ENCODE assay signal across 30 mouse cellular contexts in the genomic region with DNA sequence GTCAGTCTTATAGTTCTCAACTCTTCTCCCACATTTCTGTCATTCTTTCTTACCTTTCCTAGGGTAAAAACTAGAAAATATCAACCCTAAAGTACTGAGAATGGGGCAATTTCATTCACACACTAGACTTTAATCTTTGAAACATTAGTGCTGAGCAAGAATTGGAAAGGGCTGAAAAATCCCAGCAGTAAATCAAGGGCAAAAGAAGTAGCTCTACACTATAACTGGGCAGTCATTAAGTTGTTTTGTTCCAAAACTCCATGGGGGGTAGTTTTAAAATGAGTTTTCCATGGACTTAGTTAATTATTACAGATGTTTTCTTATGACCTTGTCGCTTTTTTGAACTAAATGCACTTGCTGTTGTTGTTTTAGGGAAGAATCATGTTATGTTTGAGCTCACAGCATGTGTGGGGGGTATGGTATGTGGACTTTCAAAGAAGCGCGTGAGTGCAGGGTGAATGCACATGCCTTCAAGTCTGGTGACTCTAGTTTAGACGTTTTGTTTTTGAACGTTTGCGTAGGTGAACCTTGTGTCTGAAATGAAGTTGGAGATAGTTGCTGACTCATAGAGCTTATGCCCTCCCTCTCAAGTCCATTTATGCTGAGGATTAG. TPM values are rescaled to one million over a fixed set of nuclear protein-coding genes. Genes with fewer than 3 reads are reported as not detected.
DNase-seq lines count a peak whose midpoint lies in the region; ATAC-seq and TF ChIP-seq lines count a peak whose summit lies in the region.
"Had no signal": no experiment of that assay in that cellular context is flagged by ENCODE, and none has a peak within 500 bp of the region (broad histone marks: within the 10 kb centered on the region; RNA-seq: fewer than 3 reads in every experiment).

No protein-coding gene starts in this region.

- H3K4me1 ChIP-seq in kidney, embryonic 14.5 days (ENCODE audit: control insufficient read depth, insufficient read depth, low read length): no peaks in the 10 kb centered on the region
- H3K4me1 ChIP-seq in forebrain, embryonic 11.5 days (replicated peaks; ENCODE audit: control insufficient read depth, insufficient read depth, low read length): no peaks in the 10 kb centered on the region
- H3K4me1 ChIP-seq: embryonic facial prominence, embryonic 12.5 days; forebrain, embryonic 15.5 days; heart, embryonic 12.5 days; hindbrain, embryonic 10.5 days; hindbrain, embryonic 15.5 days; limb, embryonic 10.5 days; limb, embryonic 15.5 days; neural tube, embryonic 15.5 days; stomach, embryonic 15.5 days had no signal

- H3K9me3 ChIP-seq in kidney, embryonic 14.5 days (ENCODE audit: control insufficient read depth, low read length): no peaks in the 10 kb centered on the region
- H3K9me3 ChIP-seq in forebrain, embryonic 11.5 days (ENCODE audit: control insufficient read depth, low read length): no peaks in the 10 kb centered on the region
- H3K9me3 ChIP-seq: embryonic facial prominence, embryonic 12.5 days; forebrain, embryonic 15.5 days; heart, embryonic 12.5 days; hindbrain, embryonic 10.5 days; hindbrain, embryonic 15.5 days; limb, embryonic 10.5 days; limb, embryonic 15.5 days; neural tube, embryonic 15.5 days; stomach, embryonic 15.5 days had no signal

- H3K4me3 ChIP-seq in kidney, embryonic 14.5 days (ENCODE audit: low read length): no peak overlapping the region
- no peak overlapping the region for H3K4me3 ChIP-seq in forebrain, embryonic 11.5 days (ENCODE audit: low read depth, low read length)
- H3K4me3 ChIP-seq: embryonic facial prominence, embryonic 12.5 days; forebrain, embryonic 15.5 days; heart, adult 2 months; heart, embryonic 12.5 days; hindbrain, embryonic 10.5 days; hindbrain, embryonic 15.5 days; limb, embryonic 10.5 days; limb, embryonic 15.5 days; neural tube, embryonic 15.5 days; stomach, embryonic 15.5 days had no signal

- H3K4me2 ChIP-seq in kidney, embryonic 14.5 days (replicated peaks; ENCODE audit: low read depth, low read length): no peak overlapping the region
- H3K4me2 ChIP-seq in forebrain, embryonic 11.5 days (ENCODE audit: low read depth, low read length, severe bottlenecking): no peak overlapping the region
- H3K4me2 ChIP-seq: embryonic facial prominence, embryonic 12.5 days; forebrain, embryonic 15.5 days; heart, embryonic 12.5 days; hindbrain, embryonic 15.5 days; limb, embryonic 15.5 days; neural tube, embryonic 15.5 days; stomach, embryonic 15.5 days had no signal

- in situ Hi-C loops in Patski (cut with MboI; ENCODE audit: low pct_unique_long_range_greater_than_20kb): no loop called here

- no peak overlapping the region for H3K27ac ChIP-seq in kidney, embryonic 14.5 days (ENCODE audit: low read depth, low read length)
- no peak overlapping the region for H3K27ac ChIP-seq in forebrain, embryonic 11.5 days (ENCODE audit: low read depth, low read length)
- H3K27ac ChIP-seq: embryonic facial prominence, embryonic 12.5 days; forebrain, embryonic 15.5 days; heart, adult 2 months; hindbrain, embryonic 10.5 days; hindbrain, embryonic 15.5 days; limb, embryonic 10.5 days; limb, embryonic 15.5 days; macrophage; neural tube, embryonic 15.5 days; stomach, embryonic 15.5 days had no signal

- peak; percentile 94 for DNase-seq in Patski (ENCODE audit: low read depth, low spot score)
- DNase-seq in kidney, adult 11 months: peak; percentile 73
- DNase-seq in kidney, postnatal 14 days: peak; percentile 63
- DNase-seq in neural tube, embryonic 10.5 days (ENCODE audit: extremely low spot score, low spot score): no peak
- DNase-seq in lung, postnatal 25 days (ENCODE audit: low spot score): no peak
- no peak for DNase-seq in forebrain, embryonic 11.5 days (ENCODE audit: low spot score)
- no peak for DNase-seq in cerebellum, adult 9-10 months
- DNase-seq: adrenal gland, postnatal 25 days; cerebellum, adult 18-20 months; cerebellum, postnatal 25 days; embryo, embryonic 11 days; heart, adult 2 months; layer of hippocampus, adult 9-11 months; midbrain, embryonic 14.5 days; retina, postnatal 1 day; right cerebral cortex, postnatal 14 days; thymus, postnatal 25 days had no signal

- no peak overlapping the region for H3K9ac ChIP-seq in kidney, embryonic 14.5 days (ENCODE audit: low read depth, low read length)
- no peak overlapping the region for H3K9ac ChIP-seq in forebrain, embryonic 11.5 days (ENCODE audit: low read length)
- H3K9ac ChIP-seq: embryonic facial prominence, embryonic 12.5 days; forebrain, embryonic 15.5 days; heart, embryonic 12.5 days; hindbrain, embryonic 15.5 days; limb, embryonic 15.5 days; neural tube, embryonic 15.5 days; stomach, embryonic 15.5 days had no signal

- 63% methylated on average over 6 of the region's 6 CpGs for WGBS in kidney, embryonic 14.5 days
- 70% methylated on average over 6 of the region's 6 CpGs for WGBS in forebrain, embryonic 11.5 days

- no peaks in the 10 kb centered on the region for H3K36me3 ChIP-seq in kidney, embryonic 14.5 days (ENCODE audit: control insufficient read depth, insufficient read depth, low read length)
- H3K36me3 ChIP-seq in forebrain, embryonic 11.5 days (ENCODE audit: control insufficient read depth, insufficient read depth, low read length): no peaks in the 10 kb centered on the region
- H3K36me3 ChIP-seq: embryonic facial prominence, embryonic 12.5 days; forebrain, embryonic 15.5 days; heart, embryonic 12.5 days; hindbrain, embryonic 10.5 days; hindbrain, embryonic 15.5 days; limb, embryonic 10.5 days; limb, embryonic 15.5 days; neural tube, embryonic 15.5 days; stomach, embryonic 15.5 days had no signal

- POLR2A ChIA-PET in Patski (lab: Charles Lee): interaction anchor here (0.6 kb wide), 1 partner anchor 1928 kb away, joined by 3 read pairs; no protein-coding TSS in a partner anchor

- no peak for TF ChIP-seq CTCF in Patski (IDR thresholded peaks at IDR 0.05)

- peak; percentile 91 for ATAC-seq in Patski
- peak; percentile 64; the same call in 1 of the 2 replicates for ATAC-seq in kidney, embryonic 14.5 days (ENCODE audit: low FRiP score, low TSS enrichment)
- no peak for ATAC-seq in forebrain, embryonic 11.5 days (replicated peaks; ENCODE audit: low FRiP score)
- ATAC-seq: forebrain, embryonic 15.5 days; inflammation-experienced regulatory T-cells, adult 6 months had no signal

- CTCF ChIA-PET in Patski (lab: Charles Lee): interaction anchor here (0.6 to 2.0 kb wide), 4 partner anchors 113 to 142 kb away, joined by 3 to 10 read pairs (median 4); no protein-coding TSS in a partner anchor

- H3K27me3 ChIP-seq in Patski: no peaks in the 10 kb centered on the region
- no peaks in the 10 kb centered on the region for H3K27me3 ChIP-seq in kidney, embryonic 14.5 days (ENCODE audit: control insufficient read depth, insufficient read depth, low read length)
- H3K27me3 ChIP-seq in forebrain, embryonic 11.5 days (ENCODE audit: control insufficient read depth, insufficient read depth, low read length): no peaks in the 10 kb centered on the region
- H3K27me3 ChIP-seq: embryonic facial prominence, embryonic 12.5 days; forebrain, embryonic 15.5 days; heart, embryonic 12.5 days; hindbrain, embryonic 15.5 days; limb, embryonic 15.5 days; neural tube, embryonic 15.5 days; stomach, embryonic 15.5 days had no signal

RNA-seq across cellular contexts. Expression of a gene that starts 37.1 kb away (rescaled TPM):
- polyA plus RNA-seq in Patski (2021): 0.03 TPM
- polyA plus RNA-seq in kidney, embryonic 14.5 days (2014; fragmentation: Nextera tagmentation; extraction: Ambion mirVana): 0.06 and 0.15 TPM in 2 replicates
- polyA plus RNA-seq in forebrain, embryonic 11.5 days (2014; fragmentation: Nextera tagmentation; extraction: Ambion mirVana): not detected in 2 replicates
- polyA plus RNA-seq: embryonic facial prominence, embryonic 12.5 days; inflammation-experienced regulatory T-cells, adult 6 months; liver, embryonic 16.5 days; macrophage had no signal

RNA-seq across cellular contexts. Expression of a gene that starts 42.0 kb away (rescaled TPM):
- 30.8 TPM for polyA plus RNA-seq in Patski (2021)
- polyA plus RNA-seq in kidney, embryonic 14.5 days (2014; fragmentation: Nextera tagmentation; extraction: Ambion mirVana): 5.1 and 9.3 TPM in 2 replicates
- 5.4 and 6.0 TPM in 2 replicates for polyA plus RNA-seq in forebrain, embryonic 11.5 days (2014; fragmentation: Nextera tagmentation; extraction: Ambion mirVana)

Comparison
In these comparisons a context has a peak if more than half of its experiments do, and no peak if none do; other contexts are left out.
1. DNase-seq: peak in Patski (single experiment), kidney, adult 11 months (single experiment) and kidney, postnatal 14 days (single experiment); none in neural tube, embryonic 10.5 days (single experiment), lung, postnatal 25 days (single experiment), forebrain, embryonic 11.5 days (single experiment) and cerebellum, adult 9-10 months (single experiment).